Mouse (Mus musculus): ENCODE data around the gene Slc6a19.

GRCm38 (mm10) chr13:73720241-73720640 lies 15.6 kb upstream of the Slc6a19 start:
- TF ChIP-seq CTCF (IDR thresholded peaks at IDR 0.05; ENCODE audit: low read depth, low read length) (no peak), POLR2A (IDR thresholded peaks at IDR 0.05; ENCODE audit: extremely low read depth, insufficient read depth, low read length) (no peak)

Measured in liver, adult 2 months (tissue).